Mouse (Mus musculus) olfactory bulb, adult 2 months (tissue): Measurements from ENCODE around the gene Prkg1. TPM values are rescaled to one million over a fixed set of nuclear protein-coding genes. Genes with fewer than 3 reads are reported as not detected.

ENCODE experiments used
- H3K27ac ChIP-seq: fragments of 200-500 bp; 2 replicates; pipeline ENCODE4 v1.5.1; 2012; ENCODE audit warnings: low read depth, low read length; ENCODE audit not compliant: insufficient read depth
- H3K4me1 ChIP-seq: fragments of 200-500 bp; 2 replicates; pipeline ENCODE4 v1.6.1; 2012; ENCODE audit warnings: low read length; ENCODE audit not compliant: control insufficient read depth, insufficient read depth
- H3K4me3 ChIP-seq: fragments of 200-500 bp; 2 replicates; pipeline ENCODE4 v1.5.1; 2012; ENCODE audit warnings: mild to moderate bottlenecking, low read depth, low read length, moderate library complexity; ENCODE audit not compliant: insufficient read depth
- CTCF ChIP-seq: fragments of 200-500 bp; IDR thresholded peaks from 2 replicates; pipeline ENCODE4 v1.5.1; 2012; ENCODE audit warnings: low read depth, mild to moderate bottlenecking, low read length, moderate library complexity; ENCODE audit not compliant: insufficient read depth
- POLR2A ChIP-seq: fragments of 200-500 bp; IDR thresholded peaks from 2 replicates; pipeline ENCODE4 v1.6.1; 2012; ENCODE audit warnings: mild to moderate bottlenecking, low read depth, low read length, moderate library complexity; ENCODE audit not compliant: insufficient read depth
- WGBS: fragments of 180-500 bp; shearing (Covaris S2); methylation state at CpG from one replicate; pipeline ENCODE4 v1.1.7; 2018; 5-methylcytosine and 5-hydroxymethylcytosine counted together
- polyA plus RNA-seq: library from polyadenylated mRNA; stranded (reverse); fragments of >200 nt; gene quantifications from 2 replicates; pipeline ENCODE4 v1.2.4, GENCODE M21; 2012; ENCODE audit warnings: low replicate concordance; ENCODE audit not compliant: missing spikeins, insufficient read depth, insufficient read length

Gene Prkg1
- polyA plus RNA-seq, 1 experiment = not detected

DNA sequence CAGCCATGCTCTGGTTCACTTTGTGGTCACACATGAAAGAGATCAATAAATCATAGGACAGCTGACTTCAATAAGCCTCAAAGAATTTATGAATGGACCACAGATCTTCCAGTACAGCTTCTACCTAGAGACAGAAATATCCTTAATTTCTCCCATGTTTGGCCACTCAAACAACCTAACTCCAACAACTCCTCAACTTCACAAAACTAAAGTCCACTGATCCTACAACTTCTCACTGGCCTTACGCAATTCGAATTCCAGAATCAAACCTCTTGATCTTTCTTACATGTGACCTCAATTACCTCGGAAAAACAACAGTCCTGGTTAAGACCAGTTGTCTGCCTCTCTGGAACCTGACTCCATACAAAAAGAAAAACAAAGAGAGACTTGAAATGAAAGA, 875.0 kb downstream of the Prkg1 start:
- Histone ChIP-seq H3K27ac (no peak overlapping the region), H3K4me3 (no peak overlapping the region), H3K4me1 (no peaks in the 10 kb centered on the region)
- 76% methylated on average over 3 of the region's 3 CpGs for WGBS
- TF ChIP-seq POLR2A (no peak), CTCF (no peak)

DNA sequence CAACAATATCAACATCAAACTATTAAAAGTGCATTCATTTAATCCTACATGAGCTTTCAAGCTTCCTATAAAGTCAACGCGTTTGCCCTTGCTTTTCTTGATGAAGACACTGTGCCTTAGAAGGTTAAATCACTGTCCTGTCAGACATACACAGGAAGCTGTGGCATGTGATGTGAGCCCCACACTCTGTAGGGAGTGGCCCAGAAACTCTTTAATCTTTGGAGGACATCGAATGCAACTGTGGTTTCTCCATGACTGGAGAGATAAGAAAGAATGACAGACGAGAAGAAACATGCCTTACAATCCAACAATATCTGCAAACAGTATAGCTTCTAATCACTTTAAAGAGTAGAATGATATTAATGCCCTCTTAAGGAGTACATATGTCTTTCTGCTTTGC, 903.4 kb downstream of the Prkg1 start:
- WGBS = 88% methylated on average over 4 of the region's 4 CpGs
- Histone ChIP-seq H3K27ac (no peak overlapping the region), H3K4me1 (no peaks in the 10 kb centered on the region), H3K4me3 (no peak overlapping the region)
- no peak for TF ChIP-seq CTCF
- TF ChIP-seq POLR2A = no peak

DNA sequence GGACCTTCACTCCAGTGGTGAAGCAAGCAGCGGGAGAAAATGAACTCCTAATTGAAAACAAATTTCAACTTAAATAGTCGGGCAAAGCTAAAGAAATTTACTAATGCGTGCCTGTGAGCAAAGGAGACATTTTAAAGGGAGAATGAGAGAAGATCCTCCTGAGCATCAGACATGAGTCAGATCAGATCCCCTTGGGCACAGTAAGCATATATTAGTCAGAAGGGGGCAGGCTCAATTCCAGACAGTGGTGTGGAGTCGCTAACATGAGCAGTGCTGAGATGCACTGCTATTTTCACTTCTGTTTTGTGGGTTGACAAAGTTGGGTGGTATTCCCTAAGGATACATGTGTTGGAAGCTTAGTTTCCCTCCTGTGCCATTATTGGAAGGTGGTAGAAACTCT, 913.8 kb downstream of the Prkg1 start:
- no peak overlapping the region for H3K4me3 ChIP-seq
- 36% methylated on average over 4 of the region's 4 CpGs for WGBS
- H3K27ac ChIP-seq = no peak overlapping the region
- H3K4me1 ChIP-seq = no peaks in the 10 kb centered on the region
- TF ChIP-seq POLR2A = no peak
- TF ChIP-seq CTCF = no peak

DNA sequence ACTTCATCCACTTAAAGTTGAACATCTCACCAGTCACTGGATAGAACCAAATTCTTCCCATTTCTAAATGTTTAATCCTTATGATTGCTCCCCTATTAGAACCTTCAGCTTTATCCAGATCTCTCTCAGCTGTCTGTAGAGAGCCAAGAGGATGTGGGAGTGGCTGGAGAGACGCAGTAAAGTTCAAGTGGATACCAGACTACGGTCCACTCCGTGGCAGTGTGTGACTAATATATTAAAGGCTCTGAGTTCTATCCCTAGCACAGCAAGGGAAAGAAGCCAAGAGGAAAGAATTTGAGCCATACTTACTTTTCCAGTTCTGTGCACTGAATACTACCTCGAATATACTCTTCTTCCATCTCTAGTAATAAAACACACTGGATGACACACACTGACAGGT, 919.9 kb downstream of the Prkg1 start:
- no peak for TF ChIP-seq CTCF
- no peak for TF ChIP-seq POLR2A
- WGBS = 73% methylated on average over 4 of the region's 4 CpGs
- H3K4me1 ChIP-seq = no peaks in the 10 kb centered on the region
- no peak overlapping the region for H3K27ac ChIP-seq
- H3K4me3 ChIP-seq = no peak overlapping the region

DNA sequence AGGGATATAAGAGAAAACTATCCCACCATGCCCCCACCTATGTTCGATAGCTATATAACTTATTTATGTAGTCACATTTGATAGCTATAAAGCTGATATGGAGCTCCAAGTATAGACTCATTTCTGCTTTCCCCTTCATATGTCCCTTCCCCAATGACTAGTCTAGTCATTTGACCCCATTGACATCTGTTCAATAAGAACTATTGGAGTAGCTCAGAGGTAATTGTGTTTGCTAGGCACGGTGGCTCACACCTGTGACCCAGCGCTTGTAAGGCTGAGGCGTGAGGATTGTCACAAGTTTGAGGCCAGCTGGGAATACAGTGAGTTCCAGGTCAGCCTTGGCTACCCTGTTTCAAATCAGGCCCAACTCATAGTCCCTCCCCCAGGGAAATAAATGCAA, 921.2 kb downstream of the Prkg1 start:
- no peak overlapping the region for H3K27ac ChIP-seq
- no peaks in the 10 kb centered on the region for H3K4me1 ChIP-seq
- WGBS = 84% methylated on average over 4 of the region's 4 CpGs
- H3K4me3 ChIP-seq = no peak overlapping the region
- no peak for TF ChIP-seq POLR2A
- no peak for TF ChIP-seq CTCF

DNA sequence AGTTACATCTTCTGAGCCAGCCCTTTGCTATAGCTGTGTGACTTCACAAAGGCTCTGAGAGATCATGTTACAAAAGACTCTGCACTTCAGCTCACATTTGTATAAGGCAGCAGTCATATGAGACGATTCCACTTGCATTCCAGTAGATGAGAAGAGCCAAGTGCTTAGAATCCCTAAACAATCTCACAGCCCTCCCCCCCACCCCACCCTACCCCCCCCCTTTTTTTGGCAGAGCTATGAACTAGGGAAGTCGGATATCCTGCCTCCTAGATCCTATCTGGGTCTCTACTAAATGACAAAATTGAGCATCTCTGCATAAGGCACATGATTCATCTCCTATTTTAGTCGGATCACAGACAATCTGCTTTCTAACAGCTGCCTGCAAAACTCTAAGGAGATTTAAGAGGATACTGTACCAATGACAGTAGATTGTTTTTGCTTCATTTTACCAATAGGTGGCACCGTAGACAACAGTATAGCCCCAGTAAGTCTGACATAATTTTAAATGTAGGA, 921.7 kb downstream of the Prkg1 start:
- TF ChIP-seq POLR2A (no peak), CTCF (no peak)
- H3K27ac ChIP-seq = no peak overlapping the region
- 5% methylated on average over 4 of the region's 4 CpGs for WGBS
- H3K4me1 ChIP-seq = no peaks in the 10 kb centered on the region
- H3K4me3 ChIP-seq = no peak overlapping the region

DNA sequence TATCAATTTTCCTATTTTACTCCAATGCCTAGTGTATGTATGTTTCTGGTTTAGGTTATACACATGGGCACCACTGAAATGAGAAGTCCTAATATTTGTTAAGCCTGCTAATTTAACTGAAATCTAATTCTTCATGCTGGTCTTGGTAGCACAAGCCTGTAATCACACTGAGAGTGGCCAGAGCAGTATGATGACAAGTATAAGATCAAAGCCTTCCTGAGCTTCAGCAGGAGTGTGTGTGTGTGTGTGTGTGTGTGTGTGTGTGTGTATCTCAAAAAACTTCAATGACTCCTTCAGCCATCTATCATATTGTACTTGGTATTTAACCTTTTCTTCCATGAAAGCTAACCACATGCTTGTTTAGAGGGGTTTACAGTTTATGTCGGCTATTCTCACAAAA, 922.2 kb downstream of the Prkg1 start:
- no peak overlapping the region for H3K4me3 ChIP-seq
- no peaks in the 10 kb centered on the region for H3K4me1 ChIP-seq
- H3K27ac ChIP-seq = no peak overlapping the region
- TF ChIP-seq POLR2A (no peak), CTCF (no peak)
- 47% methylated on average over 1 of the region's 1 CpGs for WGBS

DNA sequence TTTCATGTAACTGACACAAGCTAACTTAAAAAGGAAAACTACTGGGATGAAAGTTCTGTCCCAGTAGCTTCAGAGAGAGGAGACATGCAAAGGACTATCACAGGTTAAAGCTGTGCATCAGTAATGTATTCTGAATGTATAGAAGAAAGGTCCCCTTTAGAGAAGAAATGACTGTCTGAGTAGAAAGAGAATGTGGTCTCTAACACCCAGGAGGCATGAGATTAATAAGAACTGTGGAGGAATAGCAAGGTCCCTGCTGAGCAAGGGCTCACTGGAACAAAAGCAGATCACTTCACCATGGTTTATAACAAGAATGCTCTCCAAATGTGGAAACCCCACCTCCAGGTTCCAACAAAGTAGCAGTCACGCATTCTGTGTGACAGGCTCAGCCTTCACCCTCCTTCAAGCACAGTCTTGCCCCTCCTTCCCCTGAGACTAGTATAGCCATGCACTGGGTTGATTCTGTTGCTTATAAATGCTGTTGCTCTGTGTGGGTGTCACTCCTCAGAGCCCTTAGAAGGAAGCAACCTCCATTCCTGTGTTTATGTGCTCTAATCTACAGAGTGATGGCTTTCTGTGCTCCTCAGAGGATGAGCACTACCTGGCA, 931.7 kb downstream of the Prkg1 start:
- 19% methylated on average over 1 of the region's 1 CpGs for WGBS
- no peak overlapping the region for H3K4me3 ChIP-seq
- no peak for TF ChIP-seq CTCF
- no peak for TF ChIP-seq POLR2A

DNA sequence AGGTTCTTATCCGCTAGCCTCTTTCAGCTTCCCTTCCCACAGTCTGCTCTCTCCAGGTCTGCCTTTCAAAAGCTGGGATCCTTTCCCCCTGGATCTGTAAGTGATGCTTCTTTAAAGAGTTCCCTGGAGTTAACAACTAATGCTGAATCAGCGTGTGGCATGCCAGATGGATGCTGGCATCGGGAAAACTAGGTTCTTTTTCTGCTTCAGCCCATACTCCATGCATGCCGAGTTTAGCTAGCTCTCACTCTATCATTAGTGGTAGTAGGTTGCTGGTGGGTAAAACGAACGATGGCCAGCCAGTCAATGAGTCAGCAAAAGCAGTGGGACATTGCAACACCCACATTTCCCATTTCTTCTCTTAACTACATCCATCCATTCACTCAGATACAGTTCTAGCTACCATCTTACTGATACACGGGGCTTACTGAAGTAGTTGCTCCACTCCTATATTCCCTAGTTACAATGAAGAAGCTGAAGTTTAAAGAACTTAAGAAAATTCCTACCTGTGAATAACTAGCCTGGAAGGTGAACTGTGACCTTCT, 935.5 kb downstream of the Prkg1 start:
- TF ChIP-seq CTCF (no peak), POLR2A (no peak)
- 0 out of 2 replicates have a peak, but pooled peaks cover 2% of the 10 kb centered on the region for H3K4me1 ChIP-seq
- 67% methylated on average over 7 of the region's 7 CpGs for WGBS
- no peak overlapping the region for H3K4me3 ChIP-seq
- no peak overlapping the region for H3K27ac ChIP-seq

More for the DNA sequence above, 931.7 kb downstream of the Prkg1 start:
- Histone ChIP-seq H3K4me1 (0 out of 2 replicates have a peak, but pooled peaks cover 2% of the 10 kb centered on the region), H3K27ac (no peak overlapping the region)

DNA sequence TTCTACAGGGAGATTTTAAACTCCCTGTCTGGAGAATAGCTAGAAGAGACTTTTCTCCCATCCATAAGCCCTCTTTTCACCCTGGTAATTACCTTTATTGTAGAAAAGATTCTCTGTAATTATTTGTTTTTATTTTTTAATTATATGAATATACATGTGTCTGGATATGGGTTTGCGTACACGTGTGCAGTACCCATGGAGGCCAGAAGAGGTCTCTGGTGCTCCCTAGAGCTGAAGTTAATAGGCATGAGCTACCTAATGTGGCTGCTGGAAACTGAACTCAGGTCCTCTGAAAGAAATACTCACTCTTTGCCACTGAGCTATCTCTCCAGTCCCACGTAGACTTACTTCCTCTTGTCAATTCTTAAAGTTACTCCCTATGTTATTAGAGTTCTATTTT, 937.0 kb downstream of the Prkg1 start:
- WGBS = 76% methylated on average over 3 of the region's 3 CpGs
- H3K4me3 ChIP-seq = no peak overlapping the region
- TF ChIP-seq POLR2A (no peak), CTCF (no peak)
- no peak overlapping the region for H3K27ac ChIP-seq
- H3K4me1 ChIP-seq = 0 out of 2 replicates have a peak, but pooled peaks cover 2% of the 10 kb centered on the region
